Mouse (Mus musculus): Measurements from ENCODE around the gene Dmrt1.
"Not testable (repeated sequence)": the region's sequence is repeated elsewhere in the genome, so short reads cannot be mapped to it uniquely, and the experiment has no call there.

DNA sequence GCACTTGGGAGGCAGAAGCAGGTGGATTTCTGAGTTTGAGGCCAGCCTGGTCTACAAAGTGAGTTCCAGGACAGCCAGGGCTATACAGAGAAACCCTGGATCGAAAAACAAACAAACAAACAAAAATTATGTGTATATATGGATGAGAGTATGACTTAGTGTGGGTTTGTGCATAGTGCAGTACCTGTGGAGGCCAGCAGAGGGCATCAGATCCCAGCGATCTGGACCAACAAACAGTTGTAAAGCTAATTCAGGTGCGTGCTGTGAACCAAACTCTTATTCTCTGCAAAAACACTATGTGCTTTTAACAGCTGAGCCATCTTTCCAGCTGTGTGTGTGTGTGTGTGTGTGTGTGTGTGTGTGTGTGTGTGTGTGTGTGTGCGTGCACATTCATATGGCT, 29.6 kb upstream of the Dmrt1 start:
- TF ChIP-seq SMC3 (IDR thresholded peaks at IDR 0.05; ENCODE audit: low read depth, low read length) (peak; percentile 42), CTCF (conservative IDR thresholded peaks at IDR 0.05 in 1 of 2, IDR thresholded peaks at IDR 0.05 in 1 of 2; ENCODE audit: low read depth in 2 of 2, low read length in 2 of 2) (peak; percentile 59 to 67)
- TF ChIP-seq KAT2A (IDR thresholded peaks at IDR 0.05; ENCODE audit: insufficient replicate concordance, low read length); NELFE (IDR thresholded peaks at IDR 0.05; ENCODE audit: low read depth, low read length); MAZ (IDR thresholded peaks at IDR 0.05; ENCODE audit: low read depth, low read length); POLR2A (IDR thresholded peaks at IDR 0.05; ENCODE audit: low read depth, low read length): not testable (repeated sequence)
